Mouse (Mus musculus) Muller cell, postnatal 12 days (primary cell): ENCODE data around the gene Slc17a2.
"Not testable (repeated sequence)": the region's sequence is repeated elsewhere in the genome, so short reads cannot be mapped to it uniquely, and the experiment has no call there.

Experiments used
- DNase-seq: peaks from one replicate; pipeline ENCODE4 v3.0.0-alpha.2; 2015; ENCODE audit errors: inconsistent ontology term

The Slc17a2 gene

DNA sequence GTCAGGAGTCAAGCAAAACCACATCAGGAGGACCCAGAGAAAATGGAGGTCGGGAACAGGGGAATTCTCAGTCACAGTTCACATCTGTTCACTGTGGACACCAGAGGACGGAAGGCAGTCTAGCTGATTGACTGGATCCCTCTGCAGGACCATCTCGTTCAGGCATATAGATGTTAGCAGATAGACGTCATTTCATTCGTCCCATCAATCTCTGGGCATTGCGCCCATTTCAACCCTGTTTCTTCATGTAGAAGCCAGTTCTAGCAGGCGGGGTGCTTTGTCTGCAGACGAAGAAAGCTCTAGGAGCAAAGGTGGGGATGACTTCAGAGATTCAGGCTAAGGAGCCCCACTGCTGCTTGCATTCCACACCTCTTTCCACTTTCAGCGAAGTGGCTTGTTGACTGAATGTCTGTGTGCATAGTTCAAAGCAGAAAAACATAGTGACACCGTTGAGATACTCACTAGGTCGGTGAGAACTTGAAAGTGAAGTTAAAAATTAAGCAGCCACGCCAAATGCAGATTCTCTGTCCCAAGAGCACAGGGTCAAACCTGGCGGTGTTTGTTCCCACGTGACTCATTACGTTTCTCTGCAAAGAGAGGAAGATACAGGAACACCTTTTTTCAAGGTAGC lies at the start of gene Slc17a2:
Gene Slc17a2, plus strand, starts transcription at position 572 of the 631 bp plus-strand sequence.
- no peak for DNase-seq

DNA sequence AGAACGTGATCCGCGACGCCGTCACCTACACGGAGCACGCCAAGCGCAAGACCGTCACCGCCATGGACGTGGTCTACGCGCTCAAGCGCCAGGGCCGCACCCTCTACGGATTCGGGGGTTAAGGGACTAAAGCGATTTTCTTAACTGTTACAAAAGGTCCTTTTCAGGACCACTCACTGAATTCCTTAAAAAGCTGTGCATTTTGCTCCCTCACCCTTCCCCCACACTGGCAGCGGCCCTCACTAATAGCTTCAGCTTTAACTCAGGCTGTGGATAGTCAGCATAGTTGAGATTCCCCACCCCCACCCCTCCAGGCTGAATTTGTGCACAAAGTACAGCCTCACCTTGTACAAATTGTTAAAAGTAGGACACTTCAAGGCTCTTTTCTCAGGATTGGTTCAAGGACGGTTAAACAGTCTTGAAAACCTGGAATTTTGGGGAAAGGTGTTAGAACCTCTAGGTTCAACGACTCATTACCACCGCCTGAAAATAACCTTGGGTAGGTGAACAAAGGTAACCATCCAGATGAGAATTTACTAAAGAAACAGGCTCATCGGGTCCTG lies 49.5 kb upstream of the Slc17a2 start:
- DNase-seq, result peak; percentile 83

DNA sequence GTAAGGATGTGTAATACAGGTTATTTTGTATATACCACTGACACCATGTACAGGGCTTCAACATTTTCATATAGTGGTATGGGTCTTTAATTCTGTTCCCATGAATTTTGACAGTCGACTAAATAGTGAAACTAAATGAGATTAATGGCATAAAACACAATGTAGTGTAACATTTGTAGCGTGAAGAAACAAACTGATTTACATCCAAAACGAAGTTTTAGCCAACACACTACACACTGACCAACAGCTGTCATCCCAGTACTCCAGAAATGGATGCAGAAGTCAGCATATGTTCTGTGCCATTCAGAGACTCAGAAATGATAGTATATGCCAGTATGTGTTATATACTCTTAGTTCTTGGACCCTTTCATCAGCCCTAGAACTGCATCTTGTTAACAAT lies 48.9 kb upstream of the Slc17a2 start:
- DNase-seq, result no peak

DNA sequence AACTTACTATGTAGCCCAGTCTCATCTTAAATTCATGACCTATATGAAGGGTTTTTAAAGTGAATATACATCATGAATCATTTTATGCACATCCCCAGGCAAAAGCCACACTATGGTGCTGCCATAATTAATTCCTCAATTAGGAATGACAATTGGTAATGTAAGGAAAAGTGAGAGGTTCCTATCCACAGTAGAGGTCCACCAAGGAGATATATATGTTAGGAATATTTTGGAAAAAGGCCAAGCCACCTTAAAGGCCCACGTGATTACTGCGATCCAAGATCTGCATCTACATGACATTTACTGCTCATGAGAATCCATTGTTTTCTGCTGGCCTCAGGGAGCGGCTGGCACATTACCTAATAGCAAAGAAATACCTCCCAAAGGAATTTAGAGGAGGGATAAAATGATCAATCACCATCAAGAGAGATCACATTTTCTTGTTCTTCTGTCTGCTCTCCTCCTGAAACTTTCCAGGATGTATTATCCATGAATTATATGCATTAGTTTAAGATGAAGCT lies 47.5 kb upstream of the Slc17a2 start:
- no peak for DNase-seq

DNA sequence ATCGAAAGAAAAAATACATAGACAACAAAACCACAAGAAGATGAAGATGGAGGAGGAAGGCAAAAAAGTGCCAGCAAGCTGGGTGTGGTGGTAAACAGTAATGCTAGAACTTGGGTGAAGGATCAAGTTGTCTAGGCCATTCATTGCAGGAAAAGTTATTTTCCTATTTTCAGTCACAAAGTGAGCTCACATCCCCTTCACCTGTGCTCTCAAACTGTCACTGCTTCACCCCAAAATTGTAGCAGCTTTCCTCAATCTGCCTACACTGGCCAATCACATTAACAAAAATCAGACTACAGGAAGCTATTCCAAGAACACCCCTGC lies 46.9 kb upstream of the Slc17a2 start:
- no peak for DNase-seq

DNA sequence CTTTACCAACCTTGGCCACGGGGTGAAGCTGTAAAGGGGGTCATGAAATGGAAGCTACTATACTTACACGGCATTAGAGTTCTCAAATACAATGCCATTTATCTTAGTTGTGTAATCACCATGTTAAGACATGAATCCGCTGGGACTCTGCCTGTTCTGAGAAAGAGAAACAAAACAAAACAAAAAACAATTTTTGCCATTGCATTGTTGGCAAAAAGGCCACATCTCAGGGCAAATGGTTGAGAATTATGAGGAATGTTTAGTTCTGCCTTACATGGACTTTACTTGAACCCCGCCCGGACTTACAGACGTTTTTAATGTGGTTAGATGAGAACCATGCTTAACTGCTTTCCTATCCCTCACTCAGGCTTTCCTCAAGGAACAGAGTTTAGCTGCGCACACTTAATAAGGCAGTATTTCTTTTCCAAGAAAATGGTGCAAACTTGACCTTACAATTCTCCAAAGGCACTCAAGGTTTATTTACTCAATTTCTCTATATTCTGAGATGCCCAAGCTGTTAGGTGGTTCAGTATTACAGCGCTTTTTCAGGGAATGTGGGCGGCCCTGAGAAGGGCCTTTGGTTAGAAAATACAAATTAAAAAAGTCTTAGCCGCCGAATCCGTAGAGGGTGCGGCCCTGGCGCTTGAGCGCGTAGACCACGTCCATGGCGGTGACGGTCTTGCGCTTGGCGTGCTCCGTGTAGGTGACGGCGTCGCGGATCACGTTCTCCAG lies 46.4 kb upstream of the Slc17a2 start:
- DNase-seq, result peak; percentile 51

DNA sequence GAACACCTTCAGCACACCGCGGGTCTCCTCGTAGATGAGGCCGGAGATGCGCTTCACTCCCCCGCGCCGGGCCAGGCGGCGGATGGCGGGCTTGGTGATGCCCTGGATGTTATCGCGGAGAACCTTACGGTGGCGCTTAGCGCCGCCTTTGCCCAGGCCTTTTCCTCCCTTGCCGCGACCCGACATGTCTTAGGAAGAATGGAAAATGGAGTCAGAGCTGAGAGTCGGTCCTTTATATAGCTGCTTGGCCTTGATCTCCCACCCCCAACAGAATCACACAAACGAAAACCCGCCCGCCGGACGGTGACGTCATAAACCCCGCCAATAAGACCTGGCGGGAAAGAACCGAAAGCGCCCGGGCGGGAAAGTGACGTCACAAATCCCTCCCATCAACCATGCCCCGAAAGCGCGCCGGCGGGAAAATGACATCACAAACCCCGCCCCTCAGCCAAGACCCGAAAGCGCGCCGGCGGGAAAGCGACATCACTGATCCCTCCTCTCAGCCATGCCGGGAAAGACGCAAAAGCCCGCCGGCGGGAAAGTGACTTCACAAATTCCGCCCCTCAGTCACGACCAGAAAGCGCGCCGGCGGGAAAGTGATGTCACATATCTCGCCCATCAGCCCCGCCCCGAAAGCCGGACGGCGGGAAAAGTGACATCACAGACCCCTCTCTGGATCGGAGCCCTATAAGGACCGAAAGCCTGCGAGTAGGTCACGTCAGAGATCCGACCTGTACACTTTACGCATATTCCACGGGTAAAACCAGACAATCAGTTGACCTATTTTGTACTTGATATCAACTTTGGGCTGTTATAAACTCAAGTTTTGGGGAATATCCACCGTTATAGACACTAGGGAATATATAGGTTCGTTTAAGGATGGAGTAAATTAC lies 45.6 kb upstream of the Slc17a2 start, which contains the start of gene Hist1h4a:
Gene Hist1h4a, minus strand, starts transcription at position 259 of the 893 bp plus-strand sequence.
- peak; percentile 97 for DNase-seq

DNA sequence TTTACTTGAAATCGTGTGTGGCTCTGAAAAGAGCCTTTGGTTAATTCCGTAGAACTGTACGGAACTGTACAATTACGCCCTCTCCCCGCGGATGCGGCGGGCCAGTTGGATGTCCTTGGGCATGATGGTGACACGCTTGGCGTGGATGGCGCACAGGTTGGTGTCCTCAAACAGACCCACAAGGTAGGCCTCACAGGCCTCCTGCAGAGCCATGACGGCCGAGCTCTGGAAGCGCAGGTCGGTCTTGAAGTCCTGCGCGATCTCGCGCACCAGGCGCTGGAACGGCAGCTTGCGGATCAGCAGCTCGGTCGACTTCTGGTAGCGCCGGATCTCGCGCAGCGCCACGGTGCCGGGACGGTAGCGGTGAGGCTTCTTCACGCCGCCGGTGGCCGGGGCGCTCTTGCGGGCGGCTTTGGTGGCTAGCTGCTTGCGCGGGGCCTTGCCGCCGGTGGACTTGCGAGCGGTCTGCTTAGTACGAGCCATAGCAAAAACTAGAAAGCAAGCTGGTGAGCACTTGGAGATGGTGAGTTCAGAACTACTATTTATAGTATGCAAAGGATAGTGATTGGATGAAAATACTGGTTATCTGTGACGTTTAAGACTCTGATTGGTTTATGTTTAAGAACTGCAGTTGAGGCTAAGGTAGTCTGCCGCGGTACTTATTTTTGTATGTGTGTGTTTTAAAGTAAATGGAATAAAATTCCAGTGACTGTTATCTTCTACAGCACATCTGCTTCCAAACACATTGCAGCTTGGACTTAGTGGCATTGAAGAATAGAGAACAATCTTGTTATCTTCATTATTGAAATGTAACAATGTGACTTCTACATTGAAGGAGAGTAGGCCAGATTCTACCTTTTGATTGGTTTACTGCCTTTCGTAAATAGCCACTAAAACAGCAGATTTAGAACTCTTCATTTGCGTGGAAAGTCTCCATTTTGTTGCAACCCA lies 44.6 kb upstream of the Slc17a2 start, which contains the start of gene Hist1h3a:
Gene Hist1h3a, minus strand, starts transcription at position 516 of the 951 bp plus-strand sequence.
- DNase-seq, result peak; percentile 80

DNA sequence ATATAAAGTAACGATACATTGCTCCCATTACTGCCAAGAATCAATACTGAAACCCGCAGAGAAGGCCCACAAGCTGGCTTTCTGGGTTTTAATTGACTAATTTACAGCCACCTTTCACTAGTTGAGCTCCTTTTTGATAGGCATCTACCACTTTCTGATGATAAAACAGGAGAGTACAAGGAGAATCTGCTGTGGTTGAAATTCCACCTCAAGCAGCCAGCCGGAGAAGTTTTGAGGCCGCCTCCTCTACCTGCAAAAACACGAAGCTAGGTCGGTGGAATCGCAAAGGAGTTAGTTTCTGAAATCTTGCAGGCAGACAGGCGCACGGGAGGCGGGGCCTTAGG lies 43.6 kb upstream of the Slc17a2 start:
- no peak for DNase-seq

DNA sequence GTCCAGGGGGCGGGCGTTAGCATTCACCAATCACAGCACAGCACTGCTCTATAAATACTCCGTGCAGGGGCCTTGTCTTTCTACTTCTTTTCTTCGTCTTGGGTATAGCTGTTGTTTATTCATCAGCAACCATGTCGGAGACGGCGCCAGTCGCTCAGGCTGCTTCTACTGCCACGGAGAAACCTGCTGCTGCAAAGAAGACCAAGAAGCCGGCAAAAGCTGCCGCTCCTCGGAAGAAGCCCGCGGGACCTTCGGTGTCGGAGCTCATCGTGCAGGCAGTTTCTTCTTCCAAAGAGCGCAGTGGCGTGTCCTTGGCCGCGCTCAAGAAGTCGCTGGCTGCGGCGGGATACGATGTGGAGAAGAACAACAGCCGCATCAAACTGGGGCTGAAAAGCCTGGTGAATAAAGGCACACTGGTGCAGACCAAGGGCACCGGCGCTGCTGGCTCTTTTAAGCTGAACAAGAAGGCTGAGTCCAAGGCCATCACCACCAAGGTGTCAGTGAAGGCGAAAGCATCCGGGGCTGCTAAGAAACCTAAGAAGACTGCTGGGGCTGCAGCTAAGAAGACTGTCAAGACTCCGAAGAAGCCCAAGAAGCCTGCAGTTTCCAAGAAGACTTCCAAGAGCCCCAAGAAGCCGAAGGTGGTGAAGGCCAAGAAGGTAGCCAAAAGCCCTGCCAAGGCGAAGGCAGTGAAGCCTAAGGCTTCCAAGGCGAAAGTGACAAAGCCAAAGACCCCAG lies 43.0 kb upstream of the Slc17a2 start, which contains the start of gene Hist1h1a:
Gene Hist1h1a, plus strand, starts transcription at position 81 of the 738 bp plus-strand sequence.
- peak; percentile 92 for DNase-seq

DNA sequence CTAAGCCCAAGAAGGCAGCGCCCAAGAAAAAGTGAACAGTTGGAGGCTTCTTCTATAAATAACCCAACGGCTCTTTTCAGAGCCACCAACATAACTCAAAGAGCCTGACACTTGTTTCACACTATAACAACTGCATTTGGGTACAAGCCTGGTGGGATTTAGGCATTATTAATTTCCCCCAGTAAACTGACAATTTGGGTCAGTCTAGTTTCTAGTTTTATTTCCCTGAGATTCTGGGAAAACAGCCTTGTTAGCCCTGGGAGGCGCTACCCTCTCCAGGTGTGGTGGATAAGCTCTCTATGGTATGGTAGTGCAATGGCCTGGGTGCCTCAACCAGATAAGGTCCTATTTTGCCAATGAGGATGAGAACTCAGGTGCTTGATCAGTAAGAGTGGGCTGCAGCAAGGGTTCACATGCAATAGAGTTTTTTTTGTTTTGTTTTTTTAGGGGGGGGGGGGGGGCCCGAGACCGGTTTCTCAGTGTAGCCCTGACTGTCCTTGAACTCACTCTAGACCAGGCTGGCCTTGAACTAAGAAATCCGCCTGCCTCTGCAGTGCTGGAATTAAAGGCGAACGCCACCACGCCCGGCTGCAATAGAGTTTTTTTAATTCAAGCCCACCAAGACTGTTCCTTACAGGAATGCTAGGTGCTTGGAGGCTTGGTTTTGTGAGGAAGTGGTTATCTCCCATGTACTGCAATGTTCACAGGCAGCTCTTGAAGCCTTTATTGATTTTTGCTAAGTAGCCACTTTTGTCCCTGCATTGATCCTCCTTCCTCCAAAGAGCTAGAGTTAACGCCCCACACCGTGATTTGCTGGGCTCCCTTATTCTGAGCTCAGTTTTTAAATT lies 42.2 kb upstream of the Slc17a2 start:
- no peak for DNase-seq

DNA sequence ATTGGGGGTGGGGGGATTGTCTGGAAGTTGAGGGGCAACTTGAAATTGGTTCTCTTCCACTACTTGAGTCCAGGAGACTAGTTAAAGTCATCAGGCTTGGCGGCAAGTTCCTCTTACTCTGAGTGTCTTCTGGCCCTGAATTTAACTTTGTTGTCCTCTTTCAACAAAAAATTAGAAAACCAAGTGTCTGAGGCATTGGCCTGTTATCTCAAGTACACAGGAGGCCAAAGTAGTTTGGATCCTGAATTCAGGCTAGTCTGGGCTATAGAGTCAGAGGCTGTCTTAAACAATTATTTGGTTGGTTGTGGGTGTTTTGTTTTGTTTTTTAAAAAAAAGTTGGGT lies 41.6 kb upstream of the Slc17a2 start:
- DNase-seq, result no peak

DNA sequence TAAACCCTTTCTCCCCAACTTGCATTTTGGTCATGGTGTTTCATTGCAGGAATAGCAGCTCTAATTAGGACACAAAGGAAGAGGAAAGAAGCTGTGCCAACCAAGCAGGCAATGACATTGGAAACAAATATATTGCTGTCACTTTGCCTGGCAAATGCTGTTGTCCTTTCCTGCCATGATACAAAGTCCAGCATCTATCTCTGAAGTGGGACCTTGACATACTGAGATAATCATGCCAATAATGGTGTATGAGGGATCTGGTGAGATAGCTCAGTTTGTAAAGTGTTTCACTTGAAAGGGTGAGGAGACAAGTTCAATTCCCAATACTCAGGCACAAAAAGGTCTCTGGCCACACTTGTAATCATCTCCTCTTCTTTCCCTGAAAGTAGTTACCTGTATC lies 40.0 kb upstream of the Slc17a2 start:
- DNase-seq, result no peak

DNA sequence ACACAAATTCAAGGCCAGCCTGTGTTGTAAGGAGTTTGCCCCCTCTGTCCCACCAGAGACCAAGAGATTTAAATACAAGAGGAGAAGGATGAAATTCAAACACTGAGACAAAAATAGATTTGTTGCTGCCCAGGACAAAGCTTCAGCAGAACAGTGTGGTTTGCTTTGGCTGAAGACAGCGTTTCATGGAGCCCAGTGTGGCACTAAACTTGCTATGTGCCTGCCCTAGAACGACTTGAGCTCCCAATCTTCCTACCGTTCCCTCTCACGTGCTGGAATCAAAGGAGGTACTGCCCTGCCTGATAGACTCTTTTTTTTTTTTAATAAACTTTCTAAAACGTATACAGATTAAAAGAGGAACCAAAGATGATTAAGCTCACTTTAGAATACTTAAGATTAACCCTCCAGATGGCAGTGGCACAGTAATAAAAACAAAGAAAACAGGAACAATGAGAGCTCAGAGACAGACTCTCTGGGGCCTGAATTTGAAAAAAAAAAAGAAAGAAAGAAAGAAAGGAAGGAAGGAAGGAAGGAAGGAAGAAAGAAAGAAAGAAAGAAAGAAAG lies 37.9 kb upstream of the Slc17a2 start:
- DNase-seq, result no peak

DNA sequence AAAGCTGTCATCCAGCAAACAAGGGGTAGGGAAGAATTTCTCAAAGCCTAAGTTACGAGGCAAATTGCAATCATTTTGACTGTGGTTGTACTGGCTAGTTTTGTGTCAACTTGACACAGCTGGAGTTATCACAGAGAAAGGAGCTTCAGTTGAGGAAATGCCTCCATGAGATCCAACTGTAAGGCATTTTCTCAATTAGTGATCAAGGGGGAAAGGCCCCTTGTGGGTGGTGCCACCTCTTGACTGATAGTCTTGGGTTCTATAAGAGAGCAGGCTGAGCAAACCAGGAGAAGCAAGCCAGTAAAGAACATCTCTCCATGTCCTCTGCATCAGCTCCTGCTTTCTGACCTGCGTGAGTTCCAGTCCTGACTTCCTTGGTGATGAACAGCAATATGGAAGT lies 37.2 kb upstream of the Slc17a2 start, which contains the start of gene Trim38:
Gene Trim38, plus strand, starts transcription at position 301 of the 400 bp plus-strand sequence.
- DNase-seq, result not testable (repeated sequence)

DNA sequence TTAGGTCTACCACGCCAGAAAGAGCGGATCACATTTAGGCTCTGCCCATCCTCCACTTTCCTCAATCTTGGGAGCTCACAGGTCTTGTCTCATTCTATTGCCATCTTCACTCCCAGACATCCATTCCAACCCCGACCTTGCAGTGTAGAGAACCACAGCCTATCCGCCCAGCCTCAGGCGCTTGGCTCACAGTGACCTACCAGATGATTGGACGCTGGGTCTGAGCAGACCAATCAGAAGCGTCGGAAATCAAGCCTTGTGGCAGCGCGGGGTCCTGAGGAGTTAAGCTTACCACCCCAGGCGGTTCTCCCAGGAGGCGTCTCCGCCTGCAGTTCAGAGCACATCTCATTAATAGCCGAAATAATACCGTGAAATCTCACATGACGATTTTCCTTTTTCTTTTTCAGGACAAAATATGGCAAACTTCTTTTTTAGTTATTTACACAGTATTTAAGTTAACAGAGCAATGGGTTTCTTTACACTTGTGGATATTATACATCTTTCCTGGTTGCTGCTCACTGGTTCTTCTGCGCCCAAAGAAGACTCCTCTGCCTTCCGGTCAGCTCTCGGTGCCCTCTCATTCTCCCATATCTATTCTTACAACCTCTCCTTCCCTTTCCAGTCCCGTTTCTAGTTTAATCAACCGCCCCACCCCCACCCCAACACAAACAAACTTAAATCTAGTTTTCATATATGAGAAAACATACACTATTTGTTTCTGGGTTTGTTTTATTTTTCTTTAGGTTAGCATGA lies 34.1 kb upstream of the Slc17a2 start:
- peak; percentile 41 for DNase-seq

DNA sequence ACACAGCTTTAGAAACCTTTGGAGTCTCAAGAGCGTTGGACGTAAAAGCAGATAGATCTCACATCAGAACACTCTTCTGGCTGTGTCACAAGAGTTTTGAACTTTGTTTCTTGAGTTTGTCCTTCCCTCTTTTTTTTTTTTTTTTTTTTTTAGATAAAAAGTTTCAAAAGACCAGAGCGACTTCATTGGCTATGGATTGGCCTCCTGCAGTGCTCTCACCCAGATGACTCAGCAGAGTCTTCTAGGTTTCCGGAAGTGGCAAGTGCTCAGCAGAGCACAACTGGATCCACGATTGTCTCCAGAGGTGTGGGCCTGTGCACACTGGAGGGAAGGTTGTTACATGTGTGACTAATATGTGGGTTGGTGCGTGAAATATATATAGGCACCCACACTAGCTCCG lies 28.5 kb upstream of the Slc17a2 start:
- no peak for DNase-seq

DNA sequence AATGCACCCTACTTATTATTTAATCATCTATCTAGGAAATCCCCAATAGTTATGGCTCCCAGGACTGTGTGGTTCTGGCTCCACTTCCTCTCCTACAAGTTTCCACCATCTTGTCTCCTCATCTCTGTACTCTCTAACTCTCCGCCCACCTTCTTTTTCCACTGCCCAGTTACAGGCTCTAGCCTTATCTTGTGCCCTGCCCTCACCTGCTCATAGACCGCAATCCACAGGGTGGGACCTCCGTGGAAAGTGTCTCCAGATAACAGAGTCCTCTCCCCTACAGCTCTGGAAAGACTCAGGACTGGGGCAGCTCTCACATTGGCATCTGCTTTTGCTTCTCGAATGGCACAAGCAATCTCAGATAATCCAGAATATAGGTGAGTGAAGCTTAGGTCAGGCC lies 27.8 kb upstream of the Slc17a2 start:
- no peak for DNase-seq
